Mouse (Mus musculus) T-helper 1 cell (primary cell): Measurements from ENCODE around the gene Fli1.

Experiments
- in situ Hi-C: fragments of 300-600 bp; cut with MboI, MseI; formaldehyde crosslinking; loops from one replicate; pipeline ENCODE4 v1.15.1; 2025; ENCODE audit warnings: high pct_unique_total_duplicates

The Fli1 gene

DNA sequence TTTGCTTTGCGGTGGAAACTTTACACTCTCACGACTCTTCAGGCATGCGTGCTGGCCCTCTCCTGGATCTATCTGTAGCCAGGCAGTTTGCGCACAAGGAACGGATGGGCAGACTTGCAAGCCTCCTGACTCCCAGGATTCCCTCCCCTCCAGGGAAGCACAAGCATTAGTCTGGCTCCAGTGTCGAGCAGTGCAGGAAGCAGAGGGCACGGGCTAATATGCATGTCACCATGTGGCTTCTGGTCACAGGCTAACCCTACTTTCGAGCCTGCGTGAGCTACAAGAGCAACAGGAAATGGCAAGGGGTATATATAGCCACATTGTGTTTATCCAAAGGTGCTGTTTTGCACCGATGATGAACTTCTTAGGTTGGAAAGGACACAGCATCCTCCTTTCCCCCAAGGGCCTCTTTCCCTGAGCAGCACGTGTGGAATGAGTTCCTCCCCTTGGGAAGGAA, 38.6 kb downstream of the Fli1 start:
- in situ Hi-C loops, result loop anchor here (5.0 kb wide), 1 partner anchor 228 kb away; no protein-coding TSS in a partner anchor

GRCm38 (mm10) chr9:32503423-32503822, 39.2 kb downstream of the Fli1 start:
- in situ Hi-C loops, result loop anchor here (5.0 kb wide), 1 partner anchor 229 kb away; no protein-coding TSS in a partner anchor

DNA sequence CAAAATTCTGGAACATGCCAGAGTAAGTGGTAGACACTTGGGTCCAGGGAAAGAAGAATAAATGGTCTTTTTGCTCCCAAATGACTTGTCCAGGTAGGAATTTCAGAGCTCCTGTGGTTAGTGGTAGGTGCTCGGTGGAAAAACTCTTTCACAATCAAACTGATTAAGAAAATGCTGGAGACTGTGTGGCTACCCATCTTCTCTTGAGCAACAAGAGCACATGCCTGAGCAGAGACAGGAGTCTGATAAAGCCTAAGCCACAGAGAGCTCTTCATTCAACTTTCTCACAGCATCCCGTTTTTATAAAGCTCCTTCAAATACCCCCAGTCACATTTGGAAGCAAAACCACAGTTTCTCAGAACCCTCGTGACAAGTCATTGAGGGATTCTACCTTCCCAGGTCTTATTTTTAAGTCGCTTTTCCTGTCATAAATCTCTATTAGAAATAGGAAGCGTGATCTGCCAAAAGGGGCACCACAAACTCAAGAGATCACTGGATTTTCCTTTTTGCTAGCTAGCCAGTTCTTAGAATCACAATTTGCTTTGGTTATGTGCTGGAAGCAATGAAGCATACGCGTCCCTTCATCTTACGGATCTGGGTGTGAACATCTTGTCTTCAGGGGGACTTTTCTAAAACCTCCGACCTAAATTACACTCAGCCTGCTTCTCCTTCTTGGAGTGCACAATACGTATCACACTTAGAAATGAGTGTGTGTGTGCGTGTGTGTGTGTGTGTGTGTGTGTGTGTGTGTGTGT, 40.2 kb downstream of the Fli1 start:
- in situ Hi-C loops, result loop anchor here (5.0 kb wide), 1 partner anchor 230 kb away; no protein-coding TSS in a partner anchor

DNA sequence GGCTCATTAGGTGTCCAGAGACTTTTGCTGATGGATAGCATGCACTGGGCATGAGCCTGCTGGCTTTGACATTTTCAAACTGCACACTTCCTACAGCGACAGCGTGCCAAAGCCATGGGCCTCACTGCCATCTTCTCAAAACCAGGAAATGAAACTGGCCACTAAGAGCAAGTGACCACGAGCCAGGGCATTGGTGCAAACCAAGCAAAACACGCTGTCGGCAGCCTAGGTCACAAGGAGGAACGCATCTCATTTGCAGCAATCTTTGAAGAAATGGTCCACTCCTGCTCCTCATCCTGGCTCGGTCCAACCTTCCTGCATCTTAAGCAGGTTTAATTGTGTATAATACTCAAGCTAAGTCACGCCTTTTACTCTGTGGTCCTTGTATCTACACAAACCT, 41.8 kb downstream of the Fli1 start:
- in situ Hi-C loops, result loop anchor here (5.0 kb wide), 1 partner anchor 231 kb away; no protein-coding TSS in a partner anchor

DNA sequence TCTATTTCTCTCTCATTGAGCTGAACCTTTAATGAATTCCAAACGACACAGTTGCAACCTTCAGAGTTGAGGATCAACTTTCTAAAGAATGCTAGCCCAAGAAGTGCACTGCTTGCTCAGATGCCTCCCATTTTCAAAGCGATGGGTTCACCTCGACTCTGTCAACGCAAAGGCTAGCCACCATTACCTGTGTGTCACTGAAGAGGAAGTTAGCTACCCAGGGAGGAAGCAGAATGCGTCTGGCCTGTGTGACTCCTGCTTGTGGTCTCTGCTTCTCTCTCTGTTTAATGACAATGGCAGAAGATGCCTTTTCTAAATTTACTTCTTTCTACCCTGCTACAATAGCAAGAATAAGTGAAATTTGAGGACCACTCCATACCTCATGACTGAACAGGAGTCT, 42.6 kb downstream of the Fli1 start:
- in situ Hi-C loops, result loop anchor here (5.0 kb wide), 1 partner anchor 232 kb away; no protein-coding TSS in a partner anchor

GRCm38 (mm10) chr9:32499469-32499868, 43.2 kb downstream of the Fli1 start:
- in situ Hi-C loops, result no loop called here

DNA sequence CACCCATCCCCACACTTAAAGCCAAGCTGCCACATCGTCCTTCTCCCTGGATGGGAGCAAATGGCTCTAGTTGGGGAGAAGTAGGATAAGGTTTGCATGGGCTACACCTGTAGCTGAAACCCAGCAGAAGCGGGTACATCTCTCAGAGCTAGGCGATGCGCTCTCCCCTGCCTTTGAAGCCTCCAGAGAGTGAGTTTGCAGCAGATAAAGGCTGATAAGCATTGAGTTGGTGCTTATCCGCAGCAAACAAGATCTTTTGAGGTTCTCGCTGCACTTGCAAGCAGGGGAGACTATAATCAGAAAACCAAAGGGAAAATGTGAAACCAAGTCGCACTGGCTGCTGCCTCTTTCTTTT, 47.0 kb downstream of the Fli1 start:
- in situ Hi-C loops, result no loop called here

- in situ Hi-C loops, result no loop called here
These were observed 47.6 kb downstream of the Fli1 start for GRCm38 (mm10) chr9:32494891-32495642.

DNA sequence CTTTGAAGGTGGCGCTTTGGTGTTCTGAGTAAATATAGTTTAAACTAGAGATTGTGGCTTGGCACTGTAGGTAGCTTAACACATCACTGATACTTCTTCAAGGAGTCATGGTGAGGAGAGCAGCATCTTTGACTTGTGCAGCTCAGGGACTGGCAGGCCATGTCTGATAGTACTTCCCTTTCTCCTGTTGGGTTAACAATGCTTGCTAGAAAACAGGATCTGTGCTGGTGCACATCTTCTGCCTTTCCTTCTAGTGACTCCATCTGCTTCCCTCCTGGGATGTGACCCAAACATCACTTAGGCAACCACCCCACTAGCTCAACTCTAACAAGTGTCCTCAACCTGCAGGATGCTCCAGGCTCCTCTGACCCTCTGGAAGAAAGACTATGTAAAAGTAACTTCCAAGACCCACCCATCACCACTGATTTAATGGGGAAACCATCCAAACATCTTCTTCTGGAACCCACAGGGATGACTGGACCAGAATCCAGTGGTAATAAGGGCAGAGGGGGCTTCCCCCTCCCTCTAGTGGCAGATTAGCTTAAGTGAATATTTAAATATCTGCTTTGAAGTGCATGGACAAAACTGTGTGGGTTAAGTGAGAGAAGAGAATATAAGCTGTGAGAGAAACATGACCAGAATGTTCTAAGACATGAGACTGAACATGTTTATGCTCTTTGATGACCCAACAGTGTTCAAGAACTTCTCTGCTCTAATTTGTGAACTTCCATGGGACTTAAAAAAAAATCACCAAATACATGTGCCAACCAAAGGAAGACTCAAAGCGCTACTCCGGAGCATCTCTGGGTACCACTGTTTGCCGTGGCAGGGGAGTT, 48.9 kb downstream of the Fli1 start:
- in situ Hi-C loops, result no loop called here

GRCm38 (mm10) chr9:32492753-32493152, 49.9 kb downstream of the Fli1 start:
- in situ Hi-C loops, result no loop called here

DNA sequence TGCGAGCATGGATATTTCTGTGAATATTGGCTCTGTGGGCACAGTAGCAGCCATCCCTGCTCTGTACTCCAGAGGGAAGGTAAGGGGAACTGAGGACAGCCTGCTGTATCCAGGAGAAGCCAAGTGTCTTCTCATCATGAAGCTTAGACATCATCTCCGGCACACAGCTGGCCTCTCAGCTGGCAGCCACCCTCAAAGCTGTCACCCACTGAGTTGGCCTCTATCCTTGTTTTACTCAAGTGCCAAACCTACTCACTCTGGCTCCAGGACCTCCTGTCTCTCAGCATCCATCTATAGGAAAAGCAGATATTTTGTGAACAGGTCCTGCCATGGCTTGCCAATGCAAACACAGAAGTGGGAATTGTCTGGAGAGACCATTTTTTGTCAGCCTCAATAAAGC, 51.2 kb downstream of the Fli1 start:
- in situ Hi-C loops, result no loop called here

DNA sequence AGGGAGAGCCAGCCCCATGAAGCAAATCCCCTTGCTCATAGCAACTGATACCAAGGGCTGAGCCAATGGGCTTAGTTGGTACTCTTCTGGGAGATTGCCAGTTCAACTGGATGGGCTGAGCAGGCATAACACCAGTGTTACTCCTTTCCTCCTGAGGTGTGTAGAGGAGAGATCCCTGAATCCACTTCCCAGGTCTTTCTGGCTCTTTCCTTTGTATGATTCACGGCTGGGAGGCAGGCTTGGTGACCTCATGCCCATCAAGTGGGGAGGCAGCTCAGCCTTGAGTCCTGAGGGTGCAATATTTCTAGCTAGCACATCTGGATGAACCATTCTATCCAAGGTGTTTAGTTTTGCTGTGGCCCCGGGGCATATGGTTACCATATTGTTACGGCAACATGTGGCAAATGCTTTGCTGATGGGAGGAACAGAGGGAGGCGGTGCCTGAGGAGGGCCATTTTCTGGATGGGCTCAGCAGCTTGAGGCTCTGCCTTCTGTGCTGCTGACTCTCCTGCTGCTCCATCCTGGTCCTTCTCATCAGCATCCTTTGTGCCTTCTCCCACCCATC, 52.8 kb downstream of the Fli1 start:
- in situ Hi-C loops, result loop anchor here (5.0 kb wide), 1 partner anchor 52 kb away; the partner anchor contains the start of gene Fli1

DNA sequence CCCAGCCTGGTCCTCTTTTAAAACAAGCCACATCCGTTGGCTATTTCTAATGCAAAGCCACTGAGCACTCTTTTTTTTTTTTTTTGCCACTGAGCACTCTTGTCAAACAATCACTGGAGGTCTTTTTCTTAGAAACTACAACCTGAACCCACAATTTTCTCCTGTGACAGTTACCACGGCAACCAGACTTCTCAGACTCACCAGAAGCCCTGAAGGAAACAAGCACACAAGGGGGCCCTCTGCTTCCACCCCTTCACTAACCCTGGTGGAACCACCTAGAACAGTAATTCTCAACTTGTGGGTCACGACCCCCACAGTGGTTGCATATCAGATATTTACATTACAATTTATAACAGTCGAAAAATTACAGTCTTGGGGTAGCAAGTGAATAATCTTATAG, 53.3 kb downstream of the Fli1 start:
- in situ Hi-C loops, result loop anchor here (5.0 kb wide), 1 partner anchor 53 kb away; the partner anchor contains the start of gene Fli1

- in situ Hi-C loops, result loop anchor here (5.0 kb wide), 1 partner anchor 54 kb away; the partner anchor contains the start of gene Fli1
These were observed 54.0 kb downstream of the Fli1 start for GRCm38 (mm10) chr9:32488627-32489026.

DNA sequence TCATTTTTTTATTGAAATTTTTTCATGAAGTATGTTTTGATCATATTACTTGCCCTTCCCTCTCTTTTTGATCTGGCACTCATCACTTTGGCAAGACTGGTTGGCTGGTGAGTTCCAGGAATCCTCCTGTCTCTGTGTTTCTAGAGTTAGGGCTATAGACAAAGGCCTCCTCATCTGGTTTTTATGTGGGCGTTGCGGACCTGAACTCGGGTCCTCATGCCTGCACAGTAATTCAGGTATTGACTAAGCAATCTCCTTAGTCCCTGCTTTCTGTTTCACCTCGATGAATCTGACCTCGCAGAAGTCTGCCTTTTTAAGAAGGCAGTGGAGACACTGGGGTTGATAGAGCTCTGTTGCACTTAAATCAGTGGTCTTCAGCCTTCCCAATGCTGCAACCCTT, 54.8 kb downstream of the Fli1 start:
- in situ Hi-C loops, result loop anchor here (5.0 kb wide), 1 partner anchor 54 kb away; the partner anchor contains the start of gene Fli1

- in situ Hi-C loops, result loop anchor here (5.0 kb wide), 1 partner anchor 55 kb away; the partner anchor contains the start of gene Fli1
These were observed 55.3 kb downstream of the Fli1 start for GRCm38 (mm10) chr9:32487401-32487800.

GRCm38 (mm10) chr9:32480418-32480817, 62.2 kb downstream of the Fli1 start:
- in situ Hi-C loops, result no loop called here

DNA sequence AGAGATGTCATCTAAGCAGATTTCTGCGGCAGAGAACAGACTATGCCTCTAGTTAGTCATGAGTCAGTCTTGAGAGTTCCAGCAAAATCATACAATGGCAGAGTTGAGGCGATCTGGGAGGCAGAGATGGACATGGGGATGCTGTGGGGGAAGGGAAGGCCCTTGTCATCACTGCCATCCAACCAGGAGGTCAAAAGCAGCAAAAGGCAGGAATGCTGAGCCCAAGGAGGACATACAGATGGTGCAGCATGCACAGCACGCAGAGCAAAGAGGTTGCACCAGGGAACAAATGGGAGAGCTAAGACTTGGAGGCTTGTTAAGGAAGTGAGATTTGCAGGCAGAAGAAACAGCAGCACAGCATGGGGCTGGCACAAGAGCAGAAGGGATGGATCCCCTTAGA, 63.9 kb downstream of the Fli1 start:
- in situ Hi-C loops, result no loop called here

GRCm38 (mm10) chr9:32478087-32478486, 64.6 kb downstream of the Fli1 start:
- in situ Hi-C loops, result no loop called here

- in situ Hi-C loops, result no loop called here
These were observed 66.1 kb downstream of the Fli1 start for GRCm38 (mm10) chr9:32476604-32477003.
